In genomic region chr8:120416173-120416521, GRCm38 (mm10) we compare ENCODE assay signal across 8 mouse cellular contexts.
DNase-seq lines count a peak whose midpoint lies in the region; ATAC-seq lines count a peak whose summit lies in the region.

No protein-coding gene starts in this region.

- peak overlapping the region; percentile 46; the same call in 1 of the 2 replicates for H3K9ac ChIP-seq in midbrain, embryonic 12.5 days (replicated peaks)

- peak; percentile 49 for DNase-seq in adrenal gland, postnatal 10 days
- DNase-seq in adrenal gland, adult 2 months: no peak
- DNase-seq in forebrain, embryonic 10.5 days (ENCODE audit: extremely low spot score, low spot score): no peak
- DNase-seq in kidney, postnatal 14 days: peak; percentile 49
- DNase-seq in frontal cortex, adult 2 months (ENCODE audit: extremely low spot score in 1 of 2, low spot score in 1 of 2): no peak
- DNase-seq in left cerebral cortex, adult 11 months (ENCODE audit: low spot score): no peak
- no peak for DNase-seq in thymus, postnatal 25 days

- H3K36me3 ChIP-seq in forebrain, embryonic 10.5 days (replicated peaks): no peaks in the 10 kb centered on the region
- no peaks in the 10 kb centered on the region for H3K36me3 ChIP-seq in midbrain, embryonic 12.5 days

- WGBS in forebrain, embryonic 10.5 days: 52% methylated on average over 8 of the region's 8 CpGs
- WGBS in midbrain, embryonic 12.5 days: 49% methylated on average over 8 of the region's 8 CpGs

- peak overlapping the region; percentile 92 for H3K27ac ChIP-seq in forebrain, embryonic 10.5 days
- peak overlapping the region; percentile 98 for H3K27ac ChIP-seq in midbrain, embryonic 12.5 days (replicated peaks)

- peaks cover 88% of the 10 kb centered on the region for H3K27me3 ChIP-seq in forebrain, embryonic 10.5 days (ENCODE audit: poor library complexity, severe bottlenecking)
- peaks cover 52% of the 10 kb centered on the region for H3K27me3 ChIP-seq in midbrain, embryonic 12.5 days

- H3K4me1 ChIP-seq in forebrain, embryonic 10.5 days: peaks cover 100% of the 10 kb centered on the region
- H3K4me1 ChIP-seq in midbrain, embryonic 12.5 days: peaks cover 91% of the 10 kb centered on the region

- no peaks in the 10 kb centered on the region for H3K9me3 ChIP-seq in forebrain, embryonic 10.5 days
- no peaks in the 10 kb centered on the region for H3K9me3 ChIP-seq in midbrain, embryonic 12.5 days

- peak overlapping the region; percentile 37 for H3K4me3 ChIP-seq in forebrain, embryonic 10.5 days
- no peak overlapping the region for H3K4me3 ChIP-seq in midbrain, embryonic 12.5 days

- ATAC-seq in midbrain, embryonic 12.5 days (ENCODE audit: low FRiP score, low read depth): peak; percentile 16; the same call in 1 of the 2 replicates

- peak overlapping the region; percentile 42 for H3K4me2 ChIP-seq in midbrain, embryonic 12.5 days (replicated peaks)

Comparison
In these comparisons a context has a peak if more than half of its experiments do, and no peak if none do; other contexts are left out.
1. DNase-seq: peak in adrenal gland, postnatal 10 days (single experiment) and kidney, postnatal 14 days (single experiment); none in adrenal gland, adult 2 months (single experiment), forebrain, embryonic 10.5 days (single experiment), frontal cortex, adult 2 months (0 of 2), left cerebral cortex, adult 11 months (single experiment) and thymus, postnatal 25 days (single experiment).